Mouse (Mus musculus): ENCODE measurements around the gene Larp4b.

- TF ChIP-seq CTCF (IDR thresholded peaks at IDR 0.05; ENCODE audit: borderline replicate concordance, control insufficient read depth, extremely low read depth, insufficient read depth, low read length, poor library complexity) (no peak), POLR2A (IDR thresholded peaks at IDR 0.05; ENCODE audit: control insufficient read depth, extremely low read depth, insufficient read depth, low read length, poor library complexity) (no peak)
Observed at GRCm38 (mm10) chr13:9139466-9139991, 45.8 kb downstream of the Larp4b start.

Measured in thymus, adult 2 months (tissue).